Comparison of ENCODE assay signal across 30 mouse cellular contexts in the genomic region with DNA sequence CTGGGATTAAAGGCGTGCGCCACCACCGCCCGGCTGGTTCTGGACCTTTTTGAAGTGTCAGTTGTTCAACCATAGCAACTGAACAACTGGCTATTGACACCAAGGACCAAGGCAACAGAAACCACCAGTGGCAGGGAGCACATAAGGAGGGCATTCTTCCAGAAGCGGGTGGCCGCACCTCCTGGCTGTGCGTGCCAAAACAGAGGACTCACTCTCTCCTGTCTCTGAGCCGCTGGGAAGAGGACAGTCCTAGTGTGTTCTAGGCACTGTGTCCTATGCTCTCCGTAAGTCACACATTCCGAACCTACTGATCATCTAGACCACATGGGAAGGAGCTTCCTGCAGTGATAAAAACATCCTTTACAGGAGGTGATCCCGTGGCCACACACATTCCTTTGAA.
DNase-seq lines count a peak whose midpoint lies in the region; ATAC-seq and TF ChIP-seq lines count a peak whose summit lies in the region.
"Had no signal": no experiment of that assay in that cellular context is flagged by ENCODE, and none has a peak within 500 bp of the region (broad histone marks: within the 10 kb centered on the region; RNA-seq: fewer than 3 reads in every experiment).

No protein-coding gene starts in this region.

- H3K27me3 ChIP-seq in lung, postnatal 0 days (replicated peaks; ENCODE audit: insufficient read depth, low read length), result no peaks in the 10 kb centered on the region
- no peaks in the 10 kb centered on the region for H3K27me3 ChIP-seq in midbrain, embryonic 13.5 days
- H3K27me3 ChIP-seq: embryonic facial prominence, embryonic 15.5 days; heart, embryonic 15.5 days; lung, embryonic 15.5 days; neural tube, embryonic 15.5 days had no signal

- TF ChIP-seq CTCF in lung, postnatal 0 days (IDR thresholded peaks at IDR 0.05), result no peak
- no peak for TF ChIP-seq CTCF in lung, adult 2 months (IDR thresholded peaks at IDR 0.05; ENCODE audit: insufficient read depth, low read length)

- no peaks in the 10 kb centered on the region for H3K9me3 ChIP-seq in lung, postnatal 0 days (ENCODE audit: low read length)
- H3K9me3 ChIP-seq in midbrain, embryonic 13.5 days, result no peaks in the 10 kb centered on the region
- H3K9me3 ChIP-seq: embryonic facial prominence, embryonic 10.5 days; embryonic facial prominence, embryonic 15.5 days; forebrain, embryonic 12.5 days; heart, embryonic 15.5 days; lung, embryonic 15.5 days; midbrain, embryonic 12.5 days; neural tube, embryonic 15.5 days had no signal

- no peak for TF ChIP-seq EP300 in lung, postnatal 0 days (IDR thresholded peaks at IDR 0.05)

- ATAC-seq in lung, postnatal 0 days, result peak; percentile 20; the same call in 1 of the 2 replicates
- ATAC-seq in midbrain, embryonic 13.5 days, result no peak
- ATAC-seq: forebrain, postnatal 0 days; hindbrain, embryonic 16.5 days had no signal

- peaks cover 11% of the 10 kb centered on the region; the same call in 1 of the 2 replicates for H3K4me1 ChIP-seq in lung, postnatal 0 days (ENCODE audit: insufficient read depth, low read depth, low read length)
- H3K4me1 ChIP-seq in lung, adult 2 months (ENCODE audit: control insufficient read depth, insufficient read depth, low read length), result peaks cover 5% of the 10 kb centered on the region; the same call in 1 of the 2 replicates
- no peaks in the 10 kb centered on the region for H3K4me1 ChIP-seq in midbrain, embryonic 13.5 days (replicated peaks)
- H3K4me1 ChIP-seq: forebrain, embryonic 12.5 days; midbrain, embryonic 12.5 days; neural tube, embryonic 15.5 days had no signal

- no peak overlapping the region for H3K27ac ChIP-seq in lung, postnatal 0 days (ENCODE audit: low read length)
- no peak overlapping the region for H3K27ac ChIP-seq in midbrain, embryonic 13.5 days
- H3K27ac ChIP-seq: embryonic facial prominence, embryonic 10.5 days; embryonic facial prominence, embryonic 15.5 days; forebrain, embryonic 12.5 days; heart, adult 2 months; heart, embryonic 15.5 days; liver, embryonic 14.5 days; lung, embryonic 15.5 days; midbrain, embryonic 12.5 days; neural tube, embryonic 15.5 days; stomach, postnatal 0 days had no signal

- TF ChIP-seq POLR2A in lung, adult 2 months (IDR thresholded peaks at IDR 0.05; ENCODE audit: borderline replicate concordance, extremely low read depth, low read depth, low read length), result no peak

- no peak overlapping the region for H3K4me3 ChIP-seq in lung, postnatal 0 days (ENCODE audit: low read depth, low read length)
- no peak overlapping the region for H3K4me3 ChIP-seq in lung, adult 2 months (replicated peaks; ENCODE audit: extremely low read depth, low read depth, low read length)
- H3K4me3 ChIP-seq in midbrain, embryonic 13.5 days (replicated peaks), result no peak overlapping the region
- H3K4me3 ChIP-seq: embryonic facial prominence, embryonic 10.5 days; embryonic facial prominence, embryonic 15.5 days; forebrain, embryonic 12.5 days; heart, adult 2 months; heart, embryonic 15.5 days; lung, embryonic 15.5 days; midbrain, embryonic 12.5 days; neural tube, embryonic 15.5 days had no signal

- 58% methylated on average over 11 of the region's 11 CpGs for whole genome bisulfite sequencing in lung, postnatal 0 days
- WGBS in lung, adult 2 months, result 55% methylated on average over 11 of the region's 11 CpGs
- 89% methylated on average over 11 of the region's 11 CpGs for WGBS in midbrain, embryonic 13.5 days

- H3K9ac ChIP-seq in lung, postnatal 0 days (replicated peaks; ENCODE audit: low read depth), result no peak overlapping the region
- H3K9ac ChIP-seq in midbrain, embryonic 13.5 days (replicated peaks), result no peak overlapping the region
- H3K9ac ChIP-seq: embryonic facial prominence, embryonic 15.5 days; forebrain, embryonic 12.5 days; forebrain, postnatal 0 days; heart, embryonic 15.5 days; liver, embryonic 14.5 days; lung, embryonic 15.5 days; midbrain, embryonic 12.5 days; neural tube, embryonic 15.5 days had no signal

- no peaks in the 10 kb centered on the region for H3K36me3 ChIP-seq in lung, postnatal 0 days (ENCODE audit: insufficient read depth, low read length)
- no peaks in the 10 kb centered on the region for H3K36me3 ChIP-seq in midbrain, embryonic 13.5 days
- H3K36me3 ChIP-seq: embryonic facial prominence, embryonic 10.5 days; embryonic facial prominence, embryonic 15.5 days; forebrain, embryonic 12.5 days; heart, embryonic 15.5 days; lung, embryonic 15.5 days; midbrain, embryonic 12.5 days; neural tube, embryonic 15.5 days had no signal

- no peak overlapping the region for H3K4me2 ChIP-seq in lung, postnatal 0 days (replicated peaks; ENCODE audit: low read depth, low read length)
- no peak overlapping the region for H3K4me2 ChIP-seq in midbrain, embryonic 13.5 days (replicated peaks)
- H3K4me2 ChIP-seq: embryonic facial prominence, embryonic 15.5 days; forebrain, embryonic 12.5 days; heart, embryonic 15.5 days; lung, embryonic 15.5 days; midbrain, embryonic 12.5 days; neural tube, embryonic 15.5 days had no signal

- DNase-seq in layer of hippocampus, adult 11-12 months (ENCODE audit: low spot score), result peak; percentile 36
- no peak for DNase-seq in layer of hippocampus, postnatal 25 days (ENCODE audit: extremely low spot score in 1 of 2, low spot score in 1 of 2)
- DNase-seq in lung, postnatal 0 days (ENCODE audit: low spot score), result peak; percentile 21
- no peak for DNase-seq in lung, adult 2 months
- peak; percentile 87 for DNase-seq in 3134 (ENCODE audit: extremely low read depth, insufficient read length, low spot score)
- peak; percentile 70 for DNase-seq in brain, adult 2 months (ENCODE audit: low read depth, low spot score)
- DNase-seq: adrenal gland, adult 8-10 months; cerebellum, adult 8-10 months; cerebellum, postnatal 25 days; forebrain, postnatal 0 days; heart, adult 2 months; kidney, adult 18-20 months; kidney, postnatal 36 days; layer of hippocampus, postnatal 36 days; left cerebral cortex, postnatal 4 days; retina, postnatal 1 day; spleen, adult 18-20 months; thymus, adult 18-20 months; thymus, postnatal 25 days had no signal

Comparison
In these comparisons a context has a peak if more than half of its experiments do, and no peak if none do; other contexts are left out.
1. DNase-seq: peak in layer of hippocampus, adult 11-12 months (single experiment), lung, postnatal 0 days (single experiment), 3134 (single experiment) and brain, adult 2 months (single experiment); none in layer of hippocampus, postnatal 25 days (0 of 2) and lung, adult 2 months (single experiment).